Mouse (Mus musculus) heart, embryonic 15.5 days (tissue): ENCODE results near the gene Znrf3. TPM values are rescaled to one million over a fixed set of nuclear protein-coding genes. Genes with fewer than 3 reads are reported as not detected.

Experiments used
- ATAC-seq: fragments of 200-750 bp; cut with Nextera tagmentation; replicated peaks from 2 replicates; pipeline ENCODE4 v1.8.0; 2017; ENCODE audit warnings: low read depth, moderate TSS enrichment; ENCODE audit not compliant: insufficient number of reproducible peaks, insufficient read depth, low FRiP score
- H3K27ac ChIP-seq: fragments of 300-500 bp; sonication (generic); 2 replicates; pipeline ENCODE4 v1.5.1; 2015; ENCODE audit warnings: mild to moderate bottlenecking, inconsistent platforms
- H3K27me3 ChIP-seq: fragments of 300-500 bp; sonication (generic); 2 replicates; pipeline ENCODE4 v1.6.1; 2015; ENCODE audit warnings: inconsistent platforms
- H3K36me3 ChIP-seq: fragments of 300-500 bp; sonication (generic); 2 replicates; pipeline ENCODE4 v1.6.1; 2015; ENCODE audit warnings: mild to moderate bottlenecking, inconsistent platforms
- H3K4me1 ChIP-seq: fragments of 300-500 bp; sonication (generic); replicated peaks from 2 replicates; pipeline ENCODE4 v1.6.1; 2015; ENCODE audit warnings: inconsistent platforms
- H3K4me2 ChIP-seq: fragments of 300-500 bp; sonication (generic); 2 replicates; pipeline ENCODE4 v1.6.1; 2015; ENCODE audit warnings: inconsistent platforms, mild to moderate bottlenecking, moderate library complexity
- H3K4me3 ChIP-seq: fragments of 300-500 bp; sonication (generic); 2 replicates; pipeline ENCODE4 v1.5.1; 2015; ENCODE audit warnings: mild to moderate bottlenecking, inconsistent platforms
- H3K9ac ChIP-seq: fragments of 300-500 bp; sonication (generic); 2 replicates; pipeline ENCODE4 v1.6.1; 2015; ENCODE audit warnings: mild to moderate bottlenecking, inconsistent platforms
- H3K9me3 ChIP-seq: fragments of 300-500 bp; sonication (generic); replicated peaks from 2 replicates; pipeline ENCODE4 v1.6.1; 2016; ENCODE audit warnings: inconsistent platforms
- WGBS: fragments of 180-500 bp; shearing (Covaris S2); methylation state at CpG from one replicate; pipeline ENCODE4 v1.1.7; 2015; ENCODE audit warnings: mixed read lengths; 5-methylcytosine and 5-hydroxymethylcytosine counted together
- polyA plus RNA-seq: library from polyadenylated mRNA; unstranded; fragments of >200 nt; fragmentation: Nextera tagmentation; extraction: Ambion mirVana; gene quantifications from 2 replicates; pipeline ENCODE4 v1.2.1, GENCODE M21; 2015

The Znrf3 gene
- polyA plus RNA-seq, 1 experiment from 2014 or later = 6.5 TPM

GRCm38 (mm10) chr11:5243812-5244748 is 200.6 kb downstream of the Znrf3 start:
- peak overlapping the region; percentile 38 for H3K9ac ChIP-seq
- H3K27me3 ChIP-seq = no peaks in the 10 kb centered on the region
- H3K4me3 ChIP-seq = peak overlapping the region; percentile 26
- peaks cover 55% of the 10 kb centered on the region for H3K4me1 ChIP-seq
- H3K4me2 ChIP-seq = peak overlapping the region; percentile 61
- H3K36me3 ChIP-seq = peaks cover 12% of the 10 kb centered on the region
- WGBS = 26% methylated on average over 24 of the region's 24 CpGs
- H3K9me3 ChIP-seq = no peaks in the 10 kb centered on the region
- peak; percentile 68 for ATAC-seq
- H3K27ac ChIP-seq = peak overlapping the region; percentile 86

GRCm38 (mm10) chr11:5243208-5243607 is 201.4 kb downstream of the Znrf3 start:
- peak overlapping the region; percentile 86; the same call in 1 of the 2 replicates for H3K27ac ChIP-seq
- no peak for ATAC-seq

GRCm38 (mm10) chr11:5242158-5242557 is 202.5 kb downstream of the Znrf3 start:
- no peak overlapping the region for H3K4me2 ChIP-seq
- no peak overlapping the region for H3K4me3 ChIP-seq
- H3K4me1 ChIP-seq = peaks cover 50% of the 10 kb centered on the region
- H3K27ac ChIP-seq = no peak overlapping the region
- peaks cover 23% of the 10 kb centered on the region for H3K36me3 ChIP-seq
- 88% methylated on average over 8 of the region's 8 CpGs for WGBS
- no peak for ATAC-seq
- H3K9me3 ChIP-seq = no peaks in the 10 kb centered on the region
- no peaks in the 10 kb centered on the region for H3K27me3 ChIP-seq
- H3K9ac ChIP-seq = no peak overlapping the region

More at GRCm38 (mm10) chr11:5243208-5243607, 201.4 kb downstream of the Znrf3 start:
- no peaks in the 10 kb centered on the region for H3K27me3 ChIP-seq
- peaks cover 13% of the 10 kb centered on the region for H3K36me3 ChIP-seq
- no peak overlapping the region for H3K4me2 ChIP-seq
- H3K4me1 ChIP-seq = peaks cover 55% of the 10 kb centered on the region
- 93% methylated on average over 7 of the region's 7 CpGs for WGBS
- H3K9ac ChIP-seq = no peak overlapping the region
- H3K9me3 ChIP-seq = no peaks in the 10 kb centered on the region
- no peak overlapping the region for H3K4me3 ChIP-seq

DNA sequence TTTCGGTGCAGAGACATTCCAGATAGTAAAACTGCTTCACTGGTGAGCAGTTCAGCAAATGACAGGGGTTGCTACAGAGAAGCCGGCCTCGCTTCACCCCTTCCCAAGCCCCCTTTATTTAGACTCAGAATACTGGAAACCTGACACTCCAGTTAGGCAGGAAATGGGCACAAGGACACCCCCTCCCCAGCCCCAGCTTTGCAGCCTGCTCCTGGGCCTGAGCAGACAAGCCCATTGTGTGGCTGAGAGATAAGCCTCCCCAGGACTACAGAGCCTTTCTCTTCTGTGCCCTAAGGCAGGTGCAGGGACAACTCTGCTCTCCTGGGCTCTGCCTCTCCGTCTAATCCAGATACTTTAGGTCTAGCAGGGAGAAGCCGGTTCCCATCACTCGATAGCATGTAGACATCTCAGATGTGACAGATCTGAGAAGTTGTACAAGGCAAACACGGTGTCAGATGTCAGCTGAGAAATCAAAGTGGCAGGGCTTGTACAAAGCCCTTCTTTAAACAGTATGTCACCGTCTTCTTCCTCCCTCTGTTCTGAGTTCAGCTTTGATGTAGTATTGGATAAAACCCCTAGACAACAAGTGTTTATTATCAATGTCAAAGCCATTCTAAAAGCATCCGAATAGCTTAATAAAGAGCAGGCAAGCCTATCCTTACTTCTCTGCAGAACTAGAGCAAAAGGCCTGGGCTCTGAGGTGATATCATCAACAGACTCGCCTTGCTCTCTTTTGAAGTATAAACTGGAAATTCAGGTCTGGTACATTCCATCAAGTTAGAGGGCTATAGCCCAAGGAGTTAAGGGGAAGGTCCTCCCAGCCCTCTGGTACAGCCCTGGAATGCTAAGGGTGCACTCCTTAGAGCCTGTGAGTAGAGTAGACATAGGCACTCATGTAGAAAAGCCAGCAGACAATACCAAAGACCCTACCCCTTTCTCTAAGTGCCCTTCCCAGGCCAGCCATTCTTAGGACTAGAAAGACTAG is 204.6 kb downstream of the Znrf3 start:
- no peaks in the 10 kb centered on the region for H3K27me3 ChIP-seq
- 0 out of 2 replicates have a peak overlapping the region, but pooled peaks have one; percentile 9 for H3K9ac ChIP-seq
- H3K9me3 ChIP-seq = no peaks in the 10 kb centered on the region
- peak; percentile 48; the same call in 1 of the 2 replicates for ATAC-seq
- no peak overlapping the region for H3K4me3 ChIP-seq
- peaks cover 25% of the 10 kb centered on the region for H3K36me3 ChIP-seq
- peaks cover 54% of the 10 kb centered on the region for H3K4me1 ChIP-seq
- 13% methylated on average over 10 of the region's 10 CpGs for WGBS
- peak overlapping the region; percentile 89 for H3K27ac ChIP-seq
- peak overlapping the region; percentile 39 for H3K4me2 ChIP-seq

Other genes starting within 250 kb of the Znrf3 start
- gene Kremen1, start 183.3 kb downstream of the Znrf3 start, polyA plus RNA-seq = 24.0 and 29.3 TPM in 2 replicates
- 124 and 156 TPM in 2 replicates for gene Xbp1, start 75.8 kb upstream of the Znrf3 start, polyA plus RNA-seq
- gene Ccdc117, start 97.3 kb upstream of the Znrf3 start, polyA plus RNA-seq = 10.9 and 13.1 TPM in 2 replicates
- not detected in 2 replicates for gene Ankrd36, start 124.8 kb upstream of the Znrf3 start, polyA plus RNA-seq